Mouse (Mus musculus) testis, adult 2 months (tissue): ENCODE results near the gene Tle3. TPM values are rescaled to one million over a fixed set of nuclear protein-coding genes. Genes with fewer than 3 reads are reported as not detected.

Experiments used
- H3K27ac ChIP-seq: fragments of 200-500 bp; 2 replicates; pipeline ENCODE4 v1.5.1; 2012; ENCODE audit warnings: low read depth, low read length; ENCODE audit not compliant: control insufficient read depth, insufficient read depth
- H3K27me3 ChIP-seq: fragments of 200-500 bp; 2 replicates; pipeline ENCODE4 v1.6.1; 2012; ENCODE audit warnings: mild to moderate bottlenecking, low read length, moderate library complexity; ENCODE audit not compliant: control insufficient read depth, insufficient read depth
- H3K36me3 ChIP-seq: fragments of 200-500 bp; 2 replicates; pipeline ENCODE4 v1.6.1; 2012; ENCODE audit warnings: mild to moderate bottlenecking, low read length; ENCODE audit not compliant: control insufficient read depth, insufficient read depth
- H3K4me1 ChIP-seq: fragments of 200-500 bp; 2 replicates; pipeline ENCODE4 v1.6.1; 2012; ENCODE audit warnings: low read length; ENCODE audit not compliant: control insufficient read depth, insufficient read depth
- H3K4me3 ChIP-seq: fragments of 200-500 bp; 2 replicates; pipeline ENCODE4 v1.5.1; 2012; ENCODE audit warnings: low read depth, mild to moderate bottlenecking, low read length, moderate library complexity, mixed read lengths; ENCODE audit not compliant: control insufficient read depth
- CTCF ChIP-seq: fragments of 200-500 bp; IDR thresholded peaks from 2 replicates; pipeline ENCODE4 v1.5.1; 2012; ENCODE audit warnings: low read depth, mild to moderate bottlenecking, inconsistent platforms, low read length, moderate library complexity; ENCODE audit not compliant: control insufficient read depth, insufficient read depth, insufficient replicate concordance
- POLR2A ChIP-seq: fragments of 200-500 bp; IDR thresholded peaks from 2 replicates; pipeline ENCODE4 v1.6.1; 2012; ENCODE audit warnings: low read depth, mild to moderate bottlenecking, inconsistent platforms, low read length, moderate library complexity; ENCODE audit not compliant: control insufficient read depth
- polyA plus RNA-seq: library from polyadenylated mRNA; depleted of rRNA; stranded (reverse); fragments of >200 nt; gene quantifications from 2 replicates; pipeline ENCODE4 v1.2.3, GENCODE M21; 2012

Gene Tle3
- polyA plus RNA-seq, 1 experiment, result 153 TPM

- TF ChIP-seq CTCF (no peak), POLR2A (no peak)
- Histone ChIP-seq H3K36me3 (no peaks in the 10 kb centered on the region), H3K4me3 (no peak overlapping the region), H3K27ac (no peak overlapping the region), H3K4me1 (peaks cover 6% of the 10 kb centered on the region; the same call in 1 of the 2 replicates), H3K27me3 (no peaks in the 10 kb centered on the region)
Measured at GRCm38 (mm10) chr9:61384101-61384500, 11.9 kb downstream of the Tle3 start.

GRCm38 (mm10) chr9:61384646-61385443 is 12.7 kb downstream of the Tle3 start:
- H3K4me1 ChIP-seq, result peaks cover 6% of the 10 kb centered on the region; the same call in 1 of the 2 replicates
- H3K27ac ChIP-seq, result no peak overlapping the region

DNA sequence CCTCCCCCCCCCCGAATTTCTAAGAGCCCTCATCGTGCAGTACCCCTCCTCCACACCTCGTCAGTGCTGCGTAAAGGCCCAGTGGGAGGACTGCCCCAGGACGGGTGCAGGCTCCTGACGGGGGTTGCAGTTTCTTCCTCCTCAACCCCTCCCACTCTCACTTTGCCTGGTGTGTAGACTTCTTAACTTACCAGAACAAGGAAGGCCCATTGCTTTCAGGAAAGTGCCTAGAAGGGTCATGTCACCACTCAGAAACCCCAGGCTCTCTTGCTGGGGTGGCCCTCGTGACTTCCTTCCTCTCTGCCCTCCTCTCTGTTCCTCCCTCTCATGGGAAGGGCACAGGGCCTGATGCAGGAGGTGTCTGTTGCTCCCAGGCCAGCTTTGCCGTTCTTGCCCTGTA is 13.6 kb downstream of the Tle3 start:
- TF ChIP-seq CTCF (no peak), POLR2A (no peak)
- H3K36me3 ChIP-seq, result no peaks in the 10 kb centered on the region
- no peak overlapping the region for H3K27ac ChIP-seq
- peaks cover 6% of the 10 kb centered on the region; the same call in 1 of the 2 replicates for H3K4me1 ChIP-seq
- H3K4me3 ChIP-seq, result no peak overlapping the region
- no peaks in the 10 kb centered on the region for H3K27me3 ChIP-seq

More at GRCm38 (mm10) chr9:61384646-61385443, 12.7 kb downstream of the Tle3 start:
- Histone ChIP-seq H3K36me3 (no peaks in the 10 kb centered on the region), H3K4me3 (no peak overlapping the region), H3K27me3 (no peaks in the 10 kb centered on the region)
- TF ChIP-seq CTCF (no peak), POLR2A (no peak)

DNA sequence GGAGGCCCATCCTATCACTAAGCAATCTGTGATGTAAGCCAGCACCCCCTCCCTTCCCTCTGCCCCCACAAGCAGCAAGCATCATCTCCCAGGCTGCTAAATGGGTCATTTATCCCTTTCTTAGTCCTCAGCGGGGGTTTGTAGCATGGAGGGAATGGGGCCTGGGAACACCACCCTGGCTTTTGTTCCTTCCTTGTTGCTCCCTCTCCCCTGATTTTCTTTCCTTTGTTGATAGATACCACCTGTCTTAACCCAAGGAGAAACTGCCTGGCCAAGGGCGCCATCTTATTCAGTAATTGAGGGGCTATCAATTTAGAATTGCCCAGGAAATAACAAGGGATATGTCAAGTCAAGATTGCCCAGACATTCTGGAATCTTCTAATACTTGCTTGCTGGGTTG is 14.1 kb downstream of the Tle3 start:
- Histone ChIP-seq H3K27me3 (no peaks in the 10 kb centered on the region), H3K4me1 (peaks cover 6% of the 10 kb centered on the region; the same call in 1 of the 2 replicates), H3K4me3 (no peak overlapping the region), H3K36me3 (no peaks in the 10 kb centered on the region), H3K27ac (no peak overlapping the region)
- no peak for TF ChIP-seq CTCF
- no peak for TF ChIP-seq POLR2A

DNA sequence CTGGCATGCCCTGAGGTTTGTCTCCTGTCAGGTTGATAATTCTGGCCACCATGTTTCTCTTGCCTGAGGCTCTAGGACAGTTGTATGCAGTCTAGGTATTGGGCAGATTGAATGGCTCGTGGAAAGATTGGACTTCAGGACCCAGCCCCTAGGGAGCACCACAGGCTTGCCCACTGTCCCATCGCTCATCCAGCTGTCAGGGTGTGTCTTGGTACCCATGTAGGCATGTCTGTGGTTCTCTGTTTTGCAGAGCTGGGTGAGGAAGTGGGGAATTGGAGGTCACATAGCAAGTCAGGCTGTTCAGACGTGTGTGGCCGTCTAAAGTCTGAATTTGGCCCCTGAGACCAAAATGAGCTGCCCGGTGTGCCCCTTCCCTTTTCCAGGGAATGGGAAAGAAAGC is 15.6 kb downstream of the Tle3 start:
- Histone ChIP-seq H3K27ac (no peak overlapping the region), H3K27me3 (no peaks in the 10 kb centered on the region), H3K4me1 (peaks cover 6% of the 10 kb centered on the region; the same call in 1 of the 2 replicates), H3K4me3 (no peak overlapping the region), H3K36me3 (no peaks in the 10 kb centered on the region)
- TF ChIP-seq CTCF (no peak), POLR2A (no peak)

DNA sequence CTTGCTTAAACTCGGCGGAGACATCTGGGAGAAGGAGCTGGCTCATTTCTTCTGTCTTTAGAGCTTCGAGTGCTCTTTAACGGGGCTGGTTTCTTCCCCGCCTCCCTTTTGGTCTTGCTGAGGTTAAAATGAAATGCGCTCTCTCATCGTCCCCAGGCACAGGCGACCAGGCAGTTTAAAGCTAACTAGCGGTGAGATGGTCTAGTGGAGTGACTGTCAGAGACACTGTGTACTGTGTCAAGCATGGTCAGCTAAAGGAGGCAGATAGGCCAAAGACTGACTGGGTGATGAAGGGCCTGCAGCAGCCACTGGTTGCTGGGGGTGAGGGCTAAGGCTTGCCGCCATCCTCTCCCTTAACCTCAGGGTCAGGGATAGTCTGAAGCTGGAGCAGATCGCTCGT is 16.0 kb downstream of the Tle3 start:
- Histone ChIP-seq H3K27me3 (no peaks in the 10 kb centered on the region), H3K4me1 (peaks cover 6% of the 10 kb centered on the region; the same call in 1 of the 2 replicates), H3K36me3 (no peaks in the 10 kb centered on the region), H3K4me3 (no peak overlapping the region), H3K27ac (no peak overlapping the region)
- no peak for TF ChIP-seq CTCF
- no peak for TF ChIP-seq POLR2A

GRCm38 (mm10) chr9:61388689-61389403 is 16.7 kb downstream of the Tle3 start:
- Histone ChIP-seq H3K27me3 (no peaks in the 10 kb centered on the region), H3K36me3 (no peaks in the 10 kb centered on the region), H3K4me3 (no peak overlapping the region), H3K27ac (no peak overlapping the region), H3K4me1 (peaks cover 6% of the 10 kb centered on the region; the same call in 1 of the 2 replicates)
- TF ChIP-seq POLR2A, result no peak
- no peak for TF ChIP-seq CTCF
